Mouse (Mus musculus) liver, adult 2 months (tissue): ENCODE data around the gene Slc10a7.

Source experiments
- CTCF ChIP-seq: fragments of 200-500 bp; IDR thresholded peaks from 2 replicates; pipeline ENCODE4 v1.5.1; 2011; ENCODE audit warnings: low read depth, low read length, control low read depth
- POLR2A ChIP-seq: fragments of 200-500 bp; IDR thresholded peaks from 2 replicates; pipeline ENCODE4 v1.6.1; 2011; ENCODE audit warnings: low read length, control low read depth; ENCODE audit not compliant: insufficient read depth; ENCODE audit errors: extremely low read depth

DNA sequence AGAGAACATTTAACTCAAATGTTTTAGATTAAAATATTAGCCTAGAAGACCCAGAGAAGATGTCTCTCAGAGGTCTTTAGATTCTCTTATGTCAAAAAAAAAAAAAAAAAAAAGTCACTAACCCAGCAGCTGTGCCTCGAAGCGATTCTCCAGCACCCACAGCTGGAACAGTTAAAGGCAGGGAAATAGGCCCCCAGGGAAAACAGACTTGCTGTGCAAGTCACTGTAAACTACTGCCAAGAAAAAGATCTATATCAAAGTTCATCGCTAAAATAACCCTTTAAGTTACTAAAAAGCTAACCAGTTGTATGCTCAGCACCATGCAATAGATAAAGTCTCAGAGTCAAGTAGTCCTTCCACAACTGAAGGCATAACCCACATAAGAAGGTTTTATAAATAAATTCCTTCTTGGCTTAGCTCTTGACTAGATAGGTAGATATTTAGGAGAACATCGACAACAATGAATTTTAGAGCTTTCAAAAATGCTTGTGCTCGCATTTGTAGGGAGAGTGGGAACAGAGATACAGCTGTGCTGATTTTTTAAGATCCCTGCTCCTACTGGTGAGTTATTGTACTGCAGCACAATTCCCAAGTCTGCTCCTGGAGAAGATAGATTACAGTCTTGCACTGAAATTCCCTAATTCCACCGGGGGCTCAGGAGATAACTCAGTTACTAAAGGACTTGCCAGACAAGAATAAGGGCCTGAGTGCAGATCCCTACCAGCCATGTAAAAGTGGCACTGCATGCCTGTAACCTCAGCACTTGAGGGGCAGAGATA lies 31.9 kb upstream of the Slc10a7 start:
- no peak for TF ChIP-seq CTCF
- no peak for TF ChIP-seq POLR2A
